Mouse (Mus musculus): ENCODE data around the gene Slc15a3.

Slc15a3 gene

DNA sequence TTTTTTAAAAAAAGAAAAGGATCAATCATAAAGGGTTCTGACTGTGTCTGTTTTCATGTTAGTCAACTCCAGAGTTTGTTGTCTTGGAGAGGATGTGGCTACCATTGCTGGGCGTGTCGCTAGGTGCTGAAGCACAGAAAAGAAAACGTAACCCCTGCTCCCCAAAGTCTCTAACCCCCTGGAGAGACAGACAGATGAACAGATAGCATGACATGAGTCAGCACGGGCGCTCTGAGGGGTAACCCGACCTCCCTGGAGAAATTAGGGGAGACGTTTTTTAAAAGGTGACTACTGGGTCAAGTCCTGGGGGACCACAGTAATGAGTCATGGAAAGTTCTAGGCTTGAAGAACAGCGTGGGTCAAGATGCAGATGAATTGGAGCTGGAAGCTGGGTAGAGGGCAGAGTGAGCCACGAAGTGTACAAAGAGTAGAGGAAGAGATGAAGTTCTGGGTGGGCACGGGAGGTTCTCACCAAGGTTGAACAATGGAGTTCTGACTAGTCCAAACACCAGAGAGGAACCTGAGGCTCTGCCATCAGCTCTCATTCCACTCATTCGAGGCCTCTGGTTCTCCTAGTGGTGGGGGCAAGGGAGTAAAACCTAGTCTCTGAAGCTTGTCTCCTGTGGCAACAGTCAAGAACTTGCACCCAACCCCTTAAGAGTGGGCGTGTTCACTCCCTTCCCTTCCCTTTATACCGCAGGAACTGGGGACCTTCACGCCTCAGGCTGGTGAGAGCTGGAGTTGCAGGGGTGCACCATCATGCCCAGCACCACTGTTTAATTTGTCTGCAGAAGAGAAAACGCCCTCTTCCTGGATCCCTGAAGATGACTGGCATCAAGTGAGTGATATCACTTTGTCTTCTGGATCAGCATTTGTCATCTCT, at the start of gene Slc15a3:
Gene Slc15a3 (plus strand): TSS at position 718 of the 883 bp plus-strand sequence.
- in situ Hi-C loops (cut with MboI, MseI): no loop called here

GRCm38 (mm10) chr19:10790323-10790722, 49.2 kb upstream of the Slc15a3 start:
- in situ Hi-C loops (cut with MboI, MseI): no loop called here

GRCm38 (mm10) chr19:10793044-10793443, 46.5 kb upstream of the Slc15a3 start:
- in situ Hi-C loops (cut with MboI, MseI): no loop called here

- in situ Hi-C loops (cut with MboI, MseI): no loop called here
Measured at GRCm38 (mm10) chr19:10794916-10795315, 44.6 kb upstream of the Slc15a3 start.

- in situ Hi-C loops (cut with MboI, MseI): no loop called here
Measured at GRCm38 (mm10) chr19:10798576-10798975, 41.0 kb upstream of the Slc15a3 start.

DNA sequence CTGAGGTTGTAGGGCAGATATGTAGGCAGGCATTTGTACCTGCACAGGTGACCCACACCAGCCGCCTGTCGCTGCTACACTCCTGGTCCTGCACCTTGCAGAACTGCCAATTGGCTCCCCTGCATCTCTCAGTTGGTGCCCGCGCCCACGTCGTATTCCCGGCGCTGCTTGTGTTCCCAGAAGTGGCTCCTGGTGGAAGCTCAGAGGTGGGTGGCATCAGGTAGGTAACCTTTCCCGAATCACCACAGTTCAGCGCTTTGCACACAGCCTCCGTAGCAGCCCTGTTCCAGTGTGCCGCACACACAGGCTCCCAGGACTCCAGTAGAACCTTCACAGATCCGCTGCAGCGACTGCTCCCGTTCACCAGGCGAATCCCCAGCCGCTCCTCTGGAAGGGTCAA, 40.4 kb upstream of the Slc15a3 start:
- in situ Hi-C loops (cut with MboI, MseI): no loop called here

- in situ Hi-C loops (cut with MboI, MseI): no loop called here
Measured at GRCm38 (mm10) chr19:10801070-10801469, 38.5 kb upstream of the Slc15a3 start.

DNA sequence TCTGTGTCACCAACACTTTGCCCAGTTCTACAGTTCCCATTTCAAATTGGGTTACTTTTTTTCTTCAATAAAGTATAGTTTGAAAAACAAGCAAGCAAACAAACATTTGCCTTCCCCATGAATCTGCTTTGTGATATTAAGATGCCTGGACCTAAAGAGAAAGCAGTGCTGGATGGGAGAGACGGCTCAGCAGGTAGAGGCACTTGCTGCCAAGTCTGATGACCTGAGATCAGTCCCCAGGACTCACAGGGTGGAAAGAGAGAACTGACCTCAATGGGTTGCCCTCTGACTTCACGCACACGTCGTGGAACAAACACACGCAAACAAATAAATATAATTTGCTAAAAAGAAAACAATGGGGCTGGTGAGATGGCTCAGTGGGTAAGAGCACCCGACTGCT, 37.6 kb upstream of the Slc15a3 start:
- in situ Hi-C loops (cut with MboI, MseI): no loop called here

DNA sequence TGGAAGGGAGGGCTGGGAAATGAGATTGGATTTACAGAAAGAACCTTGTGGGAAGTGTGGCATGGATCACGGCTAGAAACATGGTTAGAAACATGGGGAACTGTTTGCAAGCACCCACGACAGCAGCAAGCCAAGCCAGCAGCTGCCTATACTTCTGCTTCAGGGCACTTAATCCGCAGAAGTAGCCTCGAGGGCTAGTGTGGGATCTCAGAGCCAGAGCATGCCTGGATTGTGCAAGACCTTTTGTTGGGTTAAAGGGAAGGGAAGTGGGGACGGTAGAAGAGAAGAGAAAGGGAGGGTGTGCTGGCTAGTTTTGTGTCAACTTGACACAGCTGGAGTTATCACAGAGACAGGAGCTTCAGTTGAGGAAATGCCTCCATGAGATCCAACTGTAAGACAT, 35.8 kb upstream of the Slc15a3 start:
- in situ Hi-C loops (cut with MboI, MseI): no loop called here

- in situ Hi-C loops (cut with MboI, MseI): no loop called here
Measured at GRCm38 (mm10) chr19:10804850-10805660, 34.5 kb upstream of the Slc15a3 start.

- in situ Hi-C loops (cut with MboI, MseI): no loop called here
Measured at GRCm38 (mm10) chr19:10805661-10806285, 33.8 kb upstream of the Slc15a3 start.

DNA sequence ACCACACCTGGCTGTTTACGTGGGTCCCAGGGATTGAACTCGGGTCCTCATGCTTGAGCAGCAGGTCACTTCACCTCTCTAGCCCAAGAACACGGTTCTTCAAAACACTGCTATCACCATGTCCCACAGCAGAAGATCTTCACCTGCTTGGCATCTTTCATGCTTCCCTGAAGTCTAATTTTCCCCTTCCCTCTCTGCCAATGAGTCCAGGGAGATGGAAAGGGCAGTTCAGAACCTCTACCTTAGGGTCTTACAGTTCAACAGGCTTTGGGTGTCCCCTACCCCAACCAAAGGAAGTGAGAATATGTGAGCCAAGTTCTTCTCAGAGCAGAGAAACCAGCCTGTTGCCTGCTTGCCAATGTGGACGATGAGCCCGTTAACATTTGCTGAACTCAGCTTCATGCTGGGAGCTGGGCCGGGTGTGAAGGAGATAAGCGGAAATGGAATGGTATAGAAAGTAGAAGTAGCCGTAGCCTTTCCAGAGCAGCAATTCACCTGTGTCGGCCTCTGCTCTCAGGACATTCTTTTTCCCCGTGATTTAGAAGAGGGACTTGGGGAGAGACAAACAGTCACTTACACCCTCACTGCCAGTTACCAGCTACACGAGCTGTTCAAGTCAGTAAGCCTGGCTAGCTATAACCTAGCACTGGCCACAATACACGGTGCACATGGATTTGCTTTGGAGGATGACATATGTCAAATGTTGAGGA, 30.8 kb upstream of the Slc15a3 start:
- in situ Hi-C loops (cut with MboI, MseI): no loop called here

- in situ Hi-C loops (cut with MboI, MseI): no loop called here
Measured at GRCm38 (mm10) chr19:10809428-10810175, 29.9 kb upstream of the Slc15a3 start.

DNA sequence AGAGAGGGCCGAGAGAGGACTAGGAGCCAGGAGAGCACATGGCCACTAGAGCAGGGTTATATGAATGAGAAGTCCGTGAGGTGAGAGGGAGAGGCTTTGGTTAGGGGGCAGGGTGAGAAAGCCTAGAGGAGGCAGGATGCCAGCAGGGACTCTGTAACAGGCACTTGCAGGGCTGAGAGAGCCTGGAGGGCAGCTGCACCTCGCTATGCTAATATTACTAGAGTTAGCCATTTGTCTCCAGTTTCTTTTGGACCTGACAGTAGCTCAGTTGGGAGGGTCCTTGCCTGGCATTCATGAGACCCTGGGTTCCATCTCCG, 29.4 kb upstream of the Slc15a3 start:
- in situ Hi-C loops (cut with MboI, MseI): no loop called here

- in situ Hi-C loops (cut with MboI, MseI): no loop called here
Measured at GRCm38 (mm10) chr19:10811471-10811870, 28.1 kb upstream of the Slc15a3 start.

DNA sequence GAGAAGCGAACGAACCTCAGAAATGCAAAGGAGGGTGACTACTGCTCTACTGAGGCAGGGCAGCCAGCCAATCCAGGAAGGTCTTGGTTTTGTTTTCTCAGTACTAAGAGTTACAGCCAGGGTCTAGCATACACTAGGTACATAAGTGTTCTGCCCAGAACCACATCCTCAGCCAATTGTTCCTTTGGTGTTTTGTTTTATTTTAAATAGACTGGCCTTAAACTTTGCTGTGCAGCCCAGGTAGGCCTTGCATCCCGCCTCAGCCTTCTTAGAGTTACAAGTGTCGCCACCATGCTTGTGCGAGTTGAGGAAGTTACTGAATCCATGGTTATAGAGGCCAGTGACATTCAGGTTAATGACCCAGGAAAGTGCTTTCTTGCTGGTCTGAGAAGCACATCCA, 26.5 kb upstream of the Slc15a3 start:
- in situ Hi-C loops (cut with MboI, MseI): no loop called here

- in situ Hi-C loops (cut with MboI, MseI): no loop called here
Measured at GRCm38 (mm10) chr19:10813905-10814304, 25.6 kb upstream of the Slc15a3 start.

DNA sequence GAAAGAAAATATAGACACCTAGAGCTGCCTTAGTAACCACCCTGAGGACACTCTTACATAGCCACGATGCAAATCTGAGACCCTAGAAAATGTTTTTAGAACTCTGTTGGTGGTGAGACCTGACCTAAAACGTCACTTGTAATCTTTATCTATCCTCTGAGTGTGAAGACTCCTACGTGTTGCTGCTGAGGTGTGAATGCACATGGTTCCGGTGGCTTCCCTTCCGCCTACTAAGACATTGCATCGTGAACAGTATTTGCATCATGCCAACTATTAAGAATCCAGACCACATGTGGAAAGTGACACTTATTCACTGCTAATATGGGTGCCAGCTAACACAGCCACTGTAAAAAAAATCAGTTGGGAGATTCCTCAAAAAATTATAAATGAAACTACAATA, 23.7 kb upstream of the Slc15a3 start:
- in situ Hi-C loops (cut with MboI, MseI): no loop called here

GRCm38 (mm10) chr19:10816462-10816861, 23.1 kb upstream of the Slc15a3 start:
- in situ Hi-C loops (cut with MboI, MseI): no loop called here

- in situ Hi-C loops (cut with MboI, MseI): no loop called here
Measured at GRCm38 (mm10) chr19:10818217-10818946, 21.1 kb upstream of the Slc15a3 start.
